In the genomic region with DNA sequence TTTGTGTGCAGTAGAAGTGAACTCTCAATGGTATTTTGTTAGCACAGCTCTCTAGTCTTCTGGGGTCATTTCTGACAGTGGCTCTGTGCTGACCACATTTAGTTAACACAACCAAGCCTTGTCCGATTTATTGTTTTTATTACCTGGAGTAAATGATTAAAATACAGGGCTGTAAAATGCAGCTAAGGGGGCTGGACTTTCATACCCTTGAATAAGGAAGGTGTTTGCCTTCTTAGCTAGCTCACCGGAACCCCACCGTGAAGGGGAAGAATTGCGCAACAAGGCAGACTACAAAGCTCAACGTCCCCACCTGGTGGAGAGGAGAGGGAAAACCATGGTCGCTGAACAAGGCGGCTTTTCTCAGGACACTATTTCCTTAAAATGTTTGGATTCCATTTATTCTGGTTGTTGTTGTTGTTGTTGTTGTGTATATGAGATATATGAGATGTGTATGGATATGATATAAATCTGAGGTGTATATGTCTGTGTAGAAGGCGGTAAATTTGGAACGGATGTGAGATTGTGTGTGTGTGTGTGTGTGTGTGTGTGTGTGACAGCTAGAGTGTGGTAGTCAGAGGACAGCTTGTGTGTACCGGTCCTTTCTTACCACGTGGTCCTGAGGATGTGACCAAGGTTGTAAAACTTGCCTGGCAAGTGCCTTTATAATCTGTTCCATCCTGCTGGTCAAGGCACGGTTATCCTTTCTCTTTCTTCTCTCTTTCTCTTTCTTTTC, we compare ENCODE assay signal across 7 mouse cellular contexts. TPM values are rescaled to one million over a fixed set of nuclear protein-coding genes. Genes with fewer than 3 reads are reported as not detected.
DNase-seq lines count a peak whose midpoint lies in the region; ATAC-seq and TF ChIP-seq lines count a peak whose summit lies in the region.

No protein-coding gene starts in this region.

- H3K4me3 ChIP-seq in cortical plate, adult 2 months (ENCODE audit: insufficient read depth, low read length), result no peak overlapping the region
- no peak overlapping the region for H3K4me3 ChIP-seq in intestine, embryonic 14.5 days (ENCODE audit: low read depth, low read length)

- H3K36me3 ChIP-seq in intestine, embryonic 14.5 days (ENCODE audit: control insufficient read depth, insufficient read depth, low read length), result no peaks in the 10 kb centered on the region

- peak; percentile 91 for ATAC-seq in intestine, embryonic 14.5 days (replicated peaks; ENCODE audit: low FRiP score, low TSS enrichment, low read depth)

- TF ChIP-seq CTCF in cortical plate, adult 2 months (IDR thresholded peaks at IDR 0.05; ENCODE audit: extremely low read depth, insufficient read depth, low read length), result peak; percentile 97

- intact Hi-C loops in gastrocnemius, postnatal 14 days (cut with DNase I; ENCODE audit: low total_unique reads), result no loop called here
- intact Hi-C loops in left cerebral cortex, postnatal 25 days (cut with DNase I), result loop anchor here (1.0 kb wide), 1 partner anchor 104 kb away; no protein-coding TSS in a partner anchor

- no peak overlapping the region for H3K27ac ChIP-seq in cortical plate, adult 2 months (ENCODE audit: insufficient read depth, low read length)
- H3K27ac ChIP-seq in intestine, embryonic 14.5 days (ENCODE audit: low read depth), result no peak overlapping the region

- no peaks in the 10 kb centered on the region for H3K4me1 ChIP-seq in cortical plate, adult 2 months (ENCODE audit: control insufficient read depth, insufficient read depth, low read length)
- no peaks in the 10 kb centered on the region for H3K4me1 ChIP-seq in intestine, embryonic 14.5 days (replicated peaks; ENCODE audit: control insufficient read depth, insufficient read depth, low read length)

- DNase-seq in adrenal gland, adult 2 months, result peak; percentile 68
- peak; percentile 63 for DNase-seq in gastrocnemius, postnatal 14 days
- peak; percentile 89 for DNase-seq in intestine, embryonic 14.5 days (ENCODE audit: low spot score)
- DNase-seq in left cerebral cortex, postnatal 25 days (ENCODE audit: low spot score in 2 of 2), result peak; percentile 76 to 81
- peak; percentile 81 for DNase-seq in mesoderm, embryonic 11.5 days (ENCODE audit: low read depth, low spot score)
- peak; percentile 79 for DNase-seq in right cerebral cortex, postnatal 4 days

- peak overlapping the region; percentile 21 for H3K4me2 ChIP-seq in intestine, embryonic 14.5 days (ENCODE audit: low read length)

- 18% methylated on average over 12 of the region's 12 CpGs for WGBS in intestine, embryonic 14.5 days

- H3K9ac ChIP-seq in intestine, embryonic 14.5 days (ENCODE audit: low read length), result no peak overlapping the region

- H3K27me3 ChIP-seq in intestine, embryonic 14.5 days (replicated peaks; ENCODE audit: control insufficient read depth, insufficient read depth, low read length), result no peaks in the 10 kb centered on the region

- TF ChIP-seq POLR2A in cortical plate, adult 2 months (IDR thresholded peaks at IDR 0.05; ENCODE audit: extremely low read depth, insufficient read depth, low read length), result no peak

- H3K9me3 ChIP-seq in intestine, embryonic 14.5 days (ENCODE audit: control insufficient read depth, low read length), result no peaks in the 10 kb centered on the region; the same call in 1 of the 2 replicates

RNA-seq across cellular contexts. Expression of a gene that starts 16.8 kb away (rescaled TPM):
- total RNA-seq in adrenal gland, adult 2 months (2021), result under 1 TPM; 0.14 to 0.17 TPM
- 0.07 and 0.15 TPM in 2 replicates for polyA plus RNA-seq in adrenal gland, adult 2 months (2012; rRNA removed)
- polyA plus RNA-seq in cortical plate, adult 2 months (2012; rRNA removed), result 12.4 and 14.0 TPM in 2 replicates
- under 1 TPM in 1 of 2 experiments, not detected in 1; 0.14 TPM for total RNA-seq in gastrocnemius, postnatal 14 days (2021)
- 0.51 and 0.62 TPM in 2 replicates for polyA plus RNA-seq in intestine, embryonic 14.5 days (2014; fragmentation: Nextera tagmentation; extraction: Ambion mirVana)
- 10 to 100 TPM; 18.2 to 23.0 TPM for total RNA-seq in left cerebral cortex, postnatal 25 days (2021)

Comparison
In these comparisons a context has a peak if more than half of its experiments do, and no peak if none do; other contexts are left out.
1. RNA of a gene that starts 16.8 kb away (total RNA-seq): 18.2 to 23.0 TPM in left cerebral cortex, postnatal 25 days; 0.14 to 0.17 TPM in adrenal gland, adult 2 months and 0.14 TPM in gastrocnemius, postnatal 14 days; every median in the first group is over 10 times any median in the second.
2. Peak in every context shown above with its lines, with median percentiles within 50 percentile points of each other: DNase-seq.